Mouse (Mus musculus) myocyte (in vitro differentiated cells): ENCODE data around the gene Map4k5.

ENCODE experiments used
- E2F4 ChIP-seq: IDR thresholded peaks from one replicate; pipeline ENCODE4 v1.6.1; 2011; ENCODE audit warnings: mild to moderate bottlenecking, control low read depth, moderate library complexity; ENCODE audit not compliant: insufficient read depth
- MAX ChIP-seq: IDR thresholded peaks from one replicate; pipeline ENCODE4 v1.6.1; 2011; ENCODE audit warnings: low read depth, mild to moderate bottlenecking, control low read depth
- MYOD1 ChIP-seq, 3 experiments: IDR thresholded peaks; one replicate each; pipeline ENCODE4 v1.6.1; 2011; ENCODE audit warnings: control low read depth in 2 of 3, low read depth in 2 of 3, mild to moderate bottlenecking in 2 of 3, moderate library complexity in 1 of 3; ENCODE audit not compliant: insufficient read length in 2 of 3, control insufficient read depth in 1 of 3
- MYOG ChIP-seq, 3 experiments: IDR thresholded peaks; one replicate each; pipeline ENCODE4 v1.6.1; 2011; ENCODE audit warnings: control low read depth in 2 of 3, low read depth in 2 of 3, mild to moderate bottlenecking in 2 of 3; ENCODE audit not compliant: insufficient read length in 2 of 3, control insufficient read depth in 1 of 3, insufficient read depth in 1 of 3
- POLR2A ChIP-seq: IDR thresholded peaks from one replicate; pipeline ENCODE4 v1.6.1; 2011; ENCODE audit warnings: low read depth, mild to moderate bottlenecking, control low read depth, moderate library complexity; ENCODE audit not compliant: insufficient read length
- POLR2AphosphoS2 ChIP-seq: IDR thresholded peaks from one replicate; pipeline ENCODE4 v1.6.1; 2011; ENCODE audit warnings: low read depth, control low read depth; ENCODE audit not compliant: insufficient read length
- TCF12 ChIP-seq: IDR thresholded peaks from one replicate; pipeline ENCODE4 v1.6.1; 2011; ENCODE audit warnings: mild to moderate bottlenecking, control low read depth; ENCODE audit not compliant: poor library complexity, insufficient read depth, severe bottlenecking
- USF1 ChIP-seq: IDR thresholded peaks from one replicate; pipeline ENCODE4 v1.6.1; 2011; ENCODE audit warnings: low read depth, mild to moderate bottlenecking, control low read depth, moderate library complexity

DNA sequence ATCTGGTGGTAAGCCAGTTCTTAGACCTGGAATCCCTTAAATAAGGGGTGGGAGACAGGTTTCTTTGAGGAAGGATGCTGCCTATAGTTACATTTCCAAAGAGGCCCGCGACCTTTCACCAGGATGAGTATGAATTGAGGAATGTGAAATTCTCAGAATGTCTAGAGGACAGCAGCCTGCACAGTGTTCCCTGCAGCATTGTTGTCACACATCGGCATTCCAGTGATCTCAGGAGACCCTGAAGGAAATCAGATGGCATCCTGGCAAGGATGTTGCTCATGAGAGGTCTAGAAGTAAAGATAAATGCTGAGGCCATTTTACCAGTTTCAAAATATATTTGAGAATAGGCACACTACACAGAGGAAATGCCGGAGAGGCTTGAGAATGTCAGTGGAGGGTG lies 5.1 kb upstream of the Map4k5 start:
- no peak for TF ChIP-seq TCF12
- TF ChIP-seq POLR2A = no peak
- no peak for TF ChIP-seq MAX
- TF ChIP-seq POLR2AphosphoS2 = no peak
- TF ChIP-seq MYOD1 (IDR thresholded peaks at IDR 0.05; ENCODE audit: control insufficient read depth in 1 of 3, insufficient read length in 2 of 3, low read depth in 2 of 3) = no peak
- no peak for TF ChIP-seq E2F4
- no peak for TF ChIP-seq MYOG (IDR thresholded peaks at IDR 0.05; ENCODE audit: control insufficient read depth in 1 of 3, insufficient read depth in 1 of 3, insufficient read length in 2 of 3, low read depth in 2 of 3)
- TF ChIP-seq USF1 = no peak
